Mouse (Mus musculus): Measurements from ENCODE around the gene Ahsg.

- no peak for TF ChIP-seq CTCF (IDR thresholded peaks at IDR 0.05; ENCODE audit: low read depth)
- no peak for TF ChIP-seq EP300 (IDR thresholded peaks at IDR 0.05; ENCODE audit: low read depth)
Measured at GRCm38 (mm10) chr16:22883441-22883840, 7.6 kb upstream of the Ahsg start.
